ENCODE assay signal across 9 mouse cellular contexts in the genomic region with DNA sequence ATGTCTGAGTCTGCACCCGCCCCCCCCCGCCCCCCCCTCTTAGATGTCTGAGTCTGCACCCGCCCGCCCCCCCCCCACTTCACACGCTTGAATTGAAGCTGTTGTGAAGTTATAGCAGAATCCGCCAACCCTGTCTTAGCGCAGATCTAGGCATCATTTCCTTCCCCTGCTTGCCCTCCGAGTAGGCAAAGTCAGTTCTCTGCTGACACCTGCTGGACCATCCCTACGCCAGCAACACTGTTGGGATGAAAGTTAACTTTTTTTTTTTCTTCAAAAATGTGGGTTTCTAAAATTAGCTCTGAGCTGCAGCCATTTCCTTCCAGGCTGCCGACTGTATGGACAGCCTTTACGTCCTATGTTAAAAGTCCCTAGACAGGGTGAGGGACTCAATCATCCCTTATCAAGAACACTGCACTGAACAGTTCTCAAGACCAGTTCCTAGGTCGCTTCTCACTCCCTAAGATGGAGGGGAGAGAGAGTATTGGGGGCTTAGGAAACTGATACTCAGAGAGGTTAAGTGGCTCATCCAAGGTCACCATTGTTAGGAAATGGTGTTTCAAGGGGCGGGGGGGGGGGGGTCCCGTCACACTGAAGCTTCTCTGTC. TPM values are rescaled to one million over a fixed set of nuclear protein-coding genes. Genes with fewer than 3 reads are reported as not detected.
DNase-seq lines count a peak whose midpoint lies in the region; ATAC-seq and TF ChIP-seq lines count a peak whose summit lies in the region.
"Had no signal": no experiment of that assay in that cellular context is flagged by ENCODE, and none has a peak within 500 bp of the region (broad histone marks: within the 10 kb centered on the region; RNA-seq: fewer than 3 reads in every experiment).

No protein-coding gene starts in this region.

- H3K36me3 ChIP-seq in G1E (replicated peaks): no peaks in the 10 kb centered on the region
- H3K36me3 ChIP-seq in embryonic facial prominence, embryonic 11.5 days (replicated peaks; ENCODE audit: control insufficient read depth, insufficient read depth, low read depth, low read length): no peaks in the 10 kb centered on the region
- no peaks in the 10 kb centered on the region for H3K36me3 ChIP-seq in midbrain, embryonic 12.5 days
- no peaks in the 10 kb centered on the region for H3K36me3 ChIP-seq in thymus, adult 2 months (ENCODE audit: control insufficient read depth, insufficient read depth, low read length)
- H3K36me3 ChIP-seq: embryonic facial prominence, embryonic 12.5 days had no signal

- intact Hi-C loops in heart, postnatal 10 days (cut with DNase I): loop anchor here (1.0 to 5.0 kb wide), 4 partner anchors 33 to 472 kb away; no protein-coding TSS in a partner anchor
- intact Hi-C loops in left cerebral cortex, postnatal 25 days (cut with DNase I): loop anchor here (2.0 kb wide), 2 partner anchors 289 to 471 kb away; no protein-coding TSS in a partner anchor

- peaks cover 13% of the 10 kb centered on the region for H3K4me1 ChIP-seq in G1E (ENCODE audit: insufficient read depth, low read depth, low read length)
- no peaks in the 10 kb centered on the region for H3K4me1 ChIP-seq in embryonic facial prominence, embryonic 11.5 days (ENCODE audit: control insufficient read depth, insufficient read depth, low read length)
- no peaks in the 10 kb centered on the region for H3K4me1 ChIP-seq in midbrain, embryonic 12.5 days
- peaks cover 13% of the 10 kb centered on the region for H3K4me1 ChIP-seq in thymus, adult 2 months (replicated peaks; ENCODE audit: control insufficient read depth, insufficient read depth, low read length)
- H3K4me1 ChIP-seq: embryonic facial prominence, embryonic 12.5 days had no signal

- TF ChIP-seq CTCF in G1E (IDR thresholded peaks at IDR 0.05; ENCODE audit: low read depth, low read length): peak; percentile 24; the same call in 1 of the 2 replicates
- peak; percentile 27; the same call in 1 of the 2 replicates for TF ChIP-seq CTCF in thymus, adult 2 months (IDR thresholded peaks at IDR 0.05; ENCODE audit: borderline replicate concordance, control insufficient read depth, extremely low read depth, insufficient read depth, low read length, poor library complexity)

- H3K27ac ChIP-seq in embryonic facial prominence, embryonic 11.5 days (replicated peaks; ENCODE audit: low read depth, low read length): no peak overlapping the region
- no peak overlapping the region for H3K27ac ChIP-seq in midbrain, embryonic 12.5 days (replicated peaks)
- H3K27ac ChIP-seq in thymus, adult 2 months (ENCODE audit: control insufficient read depth, insufficient read depth, low read length): no peak overlapping the region
- H3K27ac ChIP-seq: embryonic facial prominence, embryonic 12.5 days had no signal

- peaks cover 28% of the 10 kb centered on the region for H3K27me3 ChIP-seq in G1E (ENCODE audit: insufficient read depth, low read length)
- H3K27me3 ChIP-seq in embryonic facial prominence, embryonic 11.5 days (ENCODE audit: control insufficient read depth, insufficient read depth, low read length): peaks cover 39% of the 10 kb centered on the region
- H3K27me3 ChIP-seq in midbrain, embryonic 12.5 days: peaks cover 77% of the 10 kb centered on the region
- peaks cover 11% of the 10 kb centered on the region for H3K27me3 ChIP-seq in thymus, adult 2 months (ENCODE audit: control insufficient read depth, insufficient read depth, low read length)

- TF ChIP-seq POLR2A in thymus, adult 2 months (IDR thresholded peaks at IDR 0.05; ENCODE audit: control insufficient read depth, extremely low read depth, insufficient read depth, low read length, poor library complexity): no peak

- DNase-seq in layer of hippocampus, adult 11-12 months (ENCODE audit: low spot score): peak; percentile 41
- DNase-seq in layer of hippocampus, postnatal 36 days: no peak
- DNase-seq in G1E (ENCODE audit: low spot score): peak; percentile 60
- DNase-seq in embryonic facial prominence, embryonic 11.5 days (ENCODE audit: low spot score): peak; percentile 78
- peak; percentile 80 to 84 for DNase-seq in heart, postnatal 10 days
- peak; percentile 27 to 60 for DNase-seq in left cerebral cortex, postnatal 25 days (ENCODE audit: low spot score in 2 of 2)
- peak; percentile 55 for DNase-seq in thymus, adult 2 months

- H3K4me2 ChIP-seq in embryonic facial prominence, embryonic 11.5 days (ENCODE audit: low read depth, low read length): no peak overlapping the region
- H3K4me2 ChIP-seq in midbrain, embryonic 12.5 days (replicated peaks): no peak overlapping the region
- H3K4me2 ChIP-seq: embryonic facial prominence, embryonic 12.5 days had no signal

- H3K4me3 ChIP-seq in G1E (ENCODE audit: low read depth, low read length): no peak overlapping the region
- H3K4me3 ChIP-seq in embryonic facial prominence, embryonic 11.5 days (ENCODE audit: low read depth, low read length): no peak overlapping the region
- no peak overlapping the region for H3K4me3 ChIP-seq in midbrain, embryonic 12.5 days
- no peak overlapping the region for H3K4me3 ChIP-seq in thymus, adult 2 months (ENCODE audit: control insufficient read depth, insufficient read depth, low read length)
- H3K4me3 ChIP-seq: embryonic facial prominence, embryonic 12.5 days had no signal

- 3% methylated on average over 14 of the region's 14 CpGs for WGBS in embryonic facial prominence, embryonic 11.5 days
- 8% methylated on average over 14 of the region's 14 CpGs for WGBS in midbrain, embryonic 12.5 days
- 10% methylated on average over 14 of the region's 14 CpGs for WGBS in thymus, adult 2 months

- H3K9ac ChIP-seq in embryonic facial prominence, embryonic 11.5 days (replicated peaks; ENCODE audit: low read length): no peak overlapping the region
- H3K9ac ChIP-seq in midbrain, embryonic 12.5 days (replicated peaks): no peak overlapping the region
- H3K9ac ChIP-seq: embryonic facial prominence, embryonic 12.5 days had no signal

- no peaks in the 10 kb centered on the region for H3K9me3 ChIP-seq in G1E (replicated peaks)
- no peaks in the 10 kb centered on the region for H3K9me3 ChIP-seq in embryonic facial prominence, embryonic 11.5 days (replicated peaks; ENCODE audit: control insufficient read depth, low read length)
- H3K9me3 ChIP-seq in midbrain, embryonic 12.5 days: no peaks in the 10 kb centered on the region
- H3K9me3 ChIP-seq: embryonic facial prominence, embryonic 12.5 days had no signal

- peak; percentile 78 for ATAC-seq in G1E (ENCODE audit: extremely low read depth, insufficient number of reproducible peaks, low FRiP score, poor library complexity, severe bottlenecking)
- no peak for ATAC-seq in embryonic facial prominence, embryonic 11.5 days (replicated peaks; ENCODE audit: insufficient number of reproducible peaks, low FRiP score, low TSS enrichment, low read depth)
- ATAC-seq in midbrain, embryonic 12.5 days (ENCODE audit: low FRiP score, low read depth): peak; percentile 64; the same call in 1 of the 2 replicates

RNA-seq across cellular contexts. Expression of gene Hlx, which starts 5.6 kb away (rescaled TPM):
- under 1 TPM; 0.75 to 0.81 TPM for total RNA-seq in layer of hippocampus, postnatal 36 days (2021)
- total RNA-seq in G1E (2014; fragmentation: Nextera tagmentation): 8.5 and 10.9 TPM in 2 replicates
- 1.4 and 1.8 TPM in 2 replicates for total RNA-seq in G1E (2017)
- polyA plus RNA-seq in G1E (2012): 22.8 and 27.0 TPM in 2 replicates
- polyA plus RNA-seq in embryonic facial prominence, embryonic 11.5 days (2014; fragmentation: Nextera tagmentation; extraction: Ambion mirVana): 4.6 and 5.3 TPM in 2 replicates
- 10 to 100 TPM; 23.2 to 27.1 TPM for total RNA-seq in heart, postnatal 10 days (2021)
- 1 to 10 TPM; 1.1 to 1.3 TPM for total RNA-seq in left cerebral cortex, postnatal 25 days (2021)
- polyA plus RNA-seq in midbrain, embryonic 12.5 days (2016; fragmentation: Nextera tagmentation; extraction: Ambion mirVana): 3.5 and 5.1 TPM in 2 replicates
- 15.5 and 18.4 TPM in 2 replicates for polyA plus RNA-seq in thymus, adult 2 months (2012; rRNA removed)

Comparison
In these comparisons a context has a peak if more than half of its experiments do, and no peak if none do; other contexts are left out.
1. DNase-seq: peak in layer of hippocampus, adult 11-12 months (single experiment), G1E (single experiment), embryonic facial prominence, embryonic 11.5 days (single experiment), heart, postnatal 10 days (2 of 2), left cerebral cortex, postnatal 25 days (2 of 2) and thymus, adult 2 months (single experiment); none in layer of hippocampus, postnatal 36 days (0 of 2).